Mouse (Mus musculus) regulatory T cell (primary cell): ENCODE measurements around the gene Lrrc8b.

Source experiments
- in situ Hi-C: fragments of 300-600 bp; cut with MboI, MseI; formaldehyde crosslinking; loops from one replicate; pipeline ENCODE4 v1.15.1; 2025; ENCODE audit warnings: high pct_unique_total_duplicates

The Lrrc8b gene

DNA sequence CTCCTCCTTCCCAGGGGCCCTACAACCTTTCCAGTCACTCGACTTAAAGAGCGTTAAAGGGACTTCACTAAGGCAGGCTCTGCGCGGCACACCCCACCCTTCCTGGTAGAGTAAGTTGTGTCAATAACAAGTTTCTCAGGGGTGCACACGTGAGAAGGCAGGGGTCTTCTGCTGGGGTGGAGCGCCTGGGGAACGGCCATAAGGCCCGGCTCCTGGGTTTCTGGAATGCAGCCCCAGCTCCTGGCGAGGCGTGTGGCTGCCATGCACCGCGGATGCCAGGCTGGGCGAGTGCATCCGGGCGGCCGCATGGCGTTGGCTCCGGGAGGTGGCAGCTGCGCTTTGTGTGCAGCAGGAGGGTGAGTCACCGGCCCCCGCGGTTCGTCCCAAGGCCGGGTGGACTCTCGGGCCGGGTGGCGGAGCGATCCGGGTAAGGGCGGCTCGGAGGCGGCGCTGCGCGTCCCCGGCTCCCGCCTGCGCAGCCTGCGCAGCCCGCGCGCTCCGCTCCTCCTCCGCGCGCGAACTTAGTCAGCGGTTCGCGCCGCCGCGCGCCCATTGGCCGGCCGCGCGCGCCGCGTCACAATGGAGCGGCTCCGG is at the start of gene Lrrc8b:
TSS of gene Lrrc8b (plus strand) at position 578 of the 594 bp plus-strand sequence.
- in situ Hi-C loops: no loop called here

DNA sequence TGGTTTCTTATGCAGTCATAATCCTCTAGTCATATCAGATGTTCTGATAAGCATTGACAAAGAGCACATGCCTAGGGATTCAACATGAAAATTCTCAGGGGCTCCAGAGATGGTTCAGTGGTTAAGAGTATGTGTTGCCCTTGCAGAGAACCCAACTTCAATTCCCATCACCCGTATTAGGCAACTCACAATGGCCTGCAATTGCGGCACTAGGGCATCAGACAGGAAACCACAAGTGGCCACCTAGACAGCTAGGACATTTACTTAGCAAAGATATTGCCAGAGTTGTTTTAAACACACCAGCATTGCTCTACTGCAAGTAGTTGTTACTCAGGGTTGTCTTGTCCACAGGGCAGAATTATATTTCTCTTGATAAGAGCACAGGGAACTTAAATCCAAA is 34.1 kb upstream of the Lrrc8b start:
- in situ Hi-C loops: no loop called here

- in situ Hi-C loops: no loop called here
Measured at GRCm38 (mm10) chr5:105390346-105390745, 25.2 kb upstream of the Lrrc8b start.

DNA sequence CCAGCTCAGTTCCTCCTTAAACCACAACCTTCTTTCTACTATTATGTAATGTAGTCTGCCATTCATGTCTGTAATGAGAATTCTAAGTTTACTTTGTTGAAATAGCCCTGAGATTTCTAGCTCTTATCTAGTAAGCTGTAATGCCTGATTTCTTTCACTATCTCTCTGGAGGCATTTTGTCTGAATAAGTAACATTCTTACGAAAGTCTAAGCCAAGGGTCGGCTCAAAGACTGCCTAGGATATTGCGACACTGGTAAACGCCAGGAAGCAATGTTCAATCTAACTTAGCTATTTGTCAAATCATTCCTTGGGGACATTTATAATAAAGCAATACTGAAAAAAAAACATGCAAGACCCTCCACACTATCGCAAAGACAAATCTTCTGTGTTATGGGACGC is 21.8 kb upstream of the Lrrc8b start:
- in situ Hi-C loops: no loop called here

DNA sequence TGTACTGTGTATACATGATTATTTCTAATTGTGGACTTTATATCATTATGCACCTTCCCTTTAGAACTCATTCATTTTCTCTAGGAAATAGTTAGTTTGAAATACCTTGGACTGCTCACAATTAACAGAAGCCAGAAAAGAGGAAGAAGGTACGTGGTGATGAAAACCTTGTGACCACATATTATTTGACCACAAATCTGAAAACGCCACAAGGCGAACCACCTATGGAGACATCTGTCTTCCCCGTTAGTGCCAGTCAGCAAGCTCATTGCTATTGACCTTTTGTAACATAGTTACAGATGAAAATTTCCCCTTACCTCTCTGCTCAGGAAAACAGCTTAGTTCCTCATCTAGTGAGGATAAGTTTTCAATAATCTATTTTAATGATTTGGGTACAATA is 20.4 kb upstream of the Lrrc8b start:
- in situ Hi-C loops: no loop called here

DNA sequence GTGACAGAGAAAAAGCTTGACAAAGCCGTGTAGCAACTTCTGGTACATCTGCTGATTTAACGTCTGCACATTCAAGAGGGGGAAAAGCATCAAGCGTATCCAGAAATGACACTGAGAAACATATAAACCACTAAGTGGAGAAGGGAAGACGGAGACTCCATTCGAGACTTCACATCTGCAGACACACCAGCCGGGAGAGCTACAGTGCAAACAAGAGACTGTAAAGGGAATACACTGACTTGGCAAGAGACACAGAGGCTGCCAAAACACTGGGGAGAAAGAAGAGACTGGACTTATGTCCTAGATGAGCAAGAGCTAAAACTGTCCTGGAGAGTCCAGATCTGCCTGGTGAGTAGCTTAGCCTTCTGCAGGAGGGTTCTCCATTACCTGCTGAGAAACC is 16.6 kb upstream of the Lrrc8b start:
- in situ Hi-C loops: no loop called here

- in situ Hi-C loops: no loop called here
Measured at GRCm38 (mm10) chr5:105399631-105400423, 15.7 kb upstream of the Lrrc8b start.

GRCm38 (mm10) chr5:105400424-105401375 is 14.9 kb upstream of the Lrrc8b start:
- in situ Hi-C loops: no loop called here

GRCm38 (mm10) chr5:105401536-105401935 is 14.0 kb upstream of the Lrrc8b start:
- in situ Hi-C loops: no loop called here

GRCm38 (mm10) chr5:105404961-105405360 is 10.6 kb upstream of the Lrrc8b start:
- in situ Hi-C loops: loop anchor here (5.0 kb wide), 1 partner anchor 247 kb away; no protein-coding TSS in a partner anchor

GRCm38 (mm10) chr5:105407661-105408060 is 7.9 kb upstream of the Lrrc8b start:
- in situ Hi-C loops: loop anchor here (5.0 kb wide), 1 partner anchor 245 kb away; no protein-coding TSS in a partner anchor

DNA sequence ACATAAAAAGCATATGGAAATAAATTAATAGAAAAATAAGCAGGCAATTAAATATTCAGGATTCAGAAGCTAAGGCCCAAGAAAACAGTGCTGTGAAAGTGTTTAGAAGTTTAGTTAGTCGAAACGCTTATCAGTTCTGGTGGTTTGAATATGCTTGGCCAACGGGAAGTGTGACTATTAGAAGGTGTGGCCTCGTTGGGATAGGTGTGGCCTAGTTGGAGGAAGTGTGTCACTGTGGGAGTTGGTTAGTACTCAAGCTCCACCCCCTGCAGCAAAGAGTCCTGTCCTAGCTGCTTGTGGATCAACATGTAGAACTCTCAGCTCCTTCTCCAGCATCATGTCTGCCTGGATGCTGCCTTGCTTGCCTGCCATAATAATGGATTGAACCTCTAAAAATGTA is 6.5 kb upstream of the Lrrc8b start:
- in situ Hi-C loops: loop anchor here (5.0 kb wide), 1 partner anchor 243 kb away; no protein-coding TSS in a partner anchor

DNA sequence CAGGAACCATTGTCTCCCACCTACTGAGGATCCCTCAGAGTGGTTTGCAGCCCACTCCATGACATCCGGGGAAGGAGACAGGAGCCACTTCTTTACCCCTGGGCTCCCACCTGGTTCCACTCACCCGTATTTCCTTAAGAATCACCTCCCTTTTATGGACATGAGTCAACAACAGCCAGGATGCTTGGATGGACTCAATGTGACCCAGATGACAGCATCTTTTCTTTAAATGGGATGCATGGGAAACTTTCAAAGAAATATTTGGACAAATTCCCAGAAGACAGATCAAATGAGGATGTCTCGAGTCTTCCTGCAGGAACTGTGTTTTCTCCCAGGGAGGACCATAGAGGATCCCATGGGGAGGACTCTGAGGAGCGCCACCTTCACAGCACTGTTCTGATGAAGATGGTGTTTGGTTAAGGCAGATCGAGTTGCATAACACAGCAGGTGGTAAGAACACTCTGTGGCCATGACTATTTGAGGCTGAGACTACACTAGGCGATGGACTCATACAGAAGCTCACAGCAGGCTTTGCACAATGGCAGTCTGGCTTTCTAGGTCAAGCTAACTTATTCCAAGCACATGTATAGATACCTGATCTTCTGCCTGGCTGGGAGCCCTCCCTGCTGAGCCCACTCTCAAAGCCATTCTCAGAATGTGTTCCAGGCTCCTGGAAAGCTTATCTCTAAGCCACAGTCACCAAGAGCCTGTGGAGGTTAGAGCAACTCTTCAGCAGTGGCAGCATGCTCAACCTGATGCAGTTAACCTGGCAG is 4.9 kb upstream of the Lrrc8b start:
- in situ Hi-C loops: loop anchor here (5.0 kb wide), 2 partner anchors 87 to 457 kb away; no protein-coding TSS in a partner anchor

- in situ Hi-C loops: loop anchor here (5.0 kb wide), 2 partner anchors 86 to 456 kb away; no protein-coding TSS in a partner anchor
Measured at GRCm38 (mm10) chr5:105411294-105411570, 4.3 kb upstream of the Lrrc8b start.

DNA sequence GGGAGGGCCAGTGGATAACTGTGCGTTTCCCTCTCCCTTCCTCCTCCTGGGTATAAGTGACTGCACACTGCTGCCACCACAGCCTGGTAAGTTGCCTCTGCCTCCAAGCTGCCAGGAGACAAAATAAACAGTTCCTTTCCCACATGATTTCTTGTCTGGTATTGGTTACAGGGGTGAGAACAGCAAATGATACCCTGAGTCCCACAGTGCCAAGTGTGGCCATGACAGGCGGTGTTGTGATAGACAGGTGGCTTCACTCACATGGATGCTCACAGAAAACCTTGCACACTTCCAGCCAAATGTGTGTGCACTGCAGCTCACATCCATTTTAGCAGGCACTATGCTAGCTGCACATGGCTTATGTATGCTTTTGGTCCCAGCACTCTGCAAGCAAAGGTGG is 3.8 kb upstream of the Lrrc8b start:
- in situ Hi-C loops: loop anchor here (5.0 kb wide), 2 partner anchors 86 to 456 kb away; no protein-coding TSS in a partner anchor

- in situ Hi-C loops: loop anchor here (5.0 kb wide), 2 partner anchors 85 to 455 kb away; no protein-coding TSS in a partner anchor
Measured at GRCm38 (mm10) chr5:105412634-105413033, 2.9 kb upstream of the Lrrc8b start.

DNA sequence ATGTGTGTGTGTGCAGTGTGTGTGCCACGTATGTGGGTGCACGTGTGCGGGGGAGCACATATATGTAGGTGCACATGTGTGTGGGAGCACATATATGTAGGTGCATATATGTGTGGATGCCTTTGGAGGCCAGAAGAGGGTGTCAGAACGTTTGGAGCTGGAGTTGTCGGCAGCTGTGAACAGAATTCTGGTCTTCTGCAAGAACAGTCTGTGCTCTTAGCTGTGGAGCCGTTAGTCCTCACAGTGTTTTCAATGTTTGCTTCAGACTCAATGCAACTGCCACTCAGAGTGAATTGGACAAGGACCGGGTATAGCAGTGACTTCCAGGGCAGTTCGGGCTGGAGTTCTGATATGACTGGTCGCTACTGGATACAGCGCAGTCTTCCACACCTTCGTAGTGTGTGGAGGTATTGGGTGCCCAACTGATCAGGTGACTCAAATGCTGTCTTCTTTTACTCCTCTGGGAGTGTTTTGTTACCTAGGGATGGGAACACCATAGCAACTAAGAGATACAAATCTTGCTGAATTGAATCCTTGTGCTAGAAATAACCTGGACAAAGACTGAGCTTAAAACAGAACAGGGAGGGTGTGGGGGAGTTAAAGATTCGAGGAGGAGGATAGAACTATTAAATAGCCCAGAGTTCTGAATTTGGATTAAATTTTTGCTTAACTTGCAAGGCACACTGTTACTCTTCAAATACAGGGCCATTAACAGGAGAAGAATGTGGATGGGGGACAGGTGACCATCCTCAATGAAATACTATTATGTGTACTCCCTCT is 1.0 kb upstream of the Lrrc8b start:
- in situ Hi-C loops: loop anchor here (5.0 kb wide), 2 partner anchors 83 to 453 kb away; no protein-coding TSS in a partner anchor

GRCm38 (mm10) chr5:105415951-105416675 is 538 bp downstream of the Lrrc8b start:
- in situ Hi-C loops: no loop called here

- in situ Hi-C loops: no loop called here
Measured at GRCm38 (mm10) chr5:105417217-105417616, 1.6 kb downstream of the Lrrc8b start.
